Mouse (Mus musculus) urinary bladder, postnatal 14 days (tissue): Measurements from ENCODE around the gene Ceacam16.
A peak's percentile ranks its signal among the peaks of the same experiment; 100 is the strongest.

Source experiments
- DNase-seq: peaks from one replicate; pipeline ENCODE4 v3.0.0; 2021; ENCODE audit warnings: low spot score

The Ceacam16 gene

DNA sequence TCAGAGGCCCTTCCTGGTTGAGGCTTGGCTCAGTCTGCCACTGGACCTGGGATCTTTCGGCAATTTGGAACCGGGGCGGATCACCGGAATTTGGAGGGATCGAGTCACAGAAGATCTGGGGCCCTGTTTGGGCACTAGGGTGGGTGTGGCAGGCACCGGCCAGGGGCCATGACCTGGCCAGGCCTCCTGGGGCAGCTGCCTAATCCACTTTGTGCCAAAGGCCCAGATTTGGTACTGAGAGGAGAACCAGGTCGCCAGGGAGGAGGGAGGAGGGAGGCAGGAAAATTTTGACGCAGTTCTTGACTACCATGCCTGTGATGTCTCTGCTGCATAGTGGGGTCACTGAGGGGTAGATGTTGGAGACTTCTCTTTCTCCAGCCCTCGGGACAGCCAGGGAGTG, at the start of gene Ceacam16:
Gene Ceacam16 (minus strand): TSS at position 101 of the 400 bp plus-strand sequence.
- DNase-seq = no peak

DNA sequence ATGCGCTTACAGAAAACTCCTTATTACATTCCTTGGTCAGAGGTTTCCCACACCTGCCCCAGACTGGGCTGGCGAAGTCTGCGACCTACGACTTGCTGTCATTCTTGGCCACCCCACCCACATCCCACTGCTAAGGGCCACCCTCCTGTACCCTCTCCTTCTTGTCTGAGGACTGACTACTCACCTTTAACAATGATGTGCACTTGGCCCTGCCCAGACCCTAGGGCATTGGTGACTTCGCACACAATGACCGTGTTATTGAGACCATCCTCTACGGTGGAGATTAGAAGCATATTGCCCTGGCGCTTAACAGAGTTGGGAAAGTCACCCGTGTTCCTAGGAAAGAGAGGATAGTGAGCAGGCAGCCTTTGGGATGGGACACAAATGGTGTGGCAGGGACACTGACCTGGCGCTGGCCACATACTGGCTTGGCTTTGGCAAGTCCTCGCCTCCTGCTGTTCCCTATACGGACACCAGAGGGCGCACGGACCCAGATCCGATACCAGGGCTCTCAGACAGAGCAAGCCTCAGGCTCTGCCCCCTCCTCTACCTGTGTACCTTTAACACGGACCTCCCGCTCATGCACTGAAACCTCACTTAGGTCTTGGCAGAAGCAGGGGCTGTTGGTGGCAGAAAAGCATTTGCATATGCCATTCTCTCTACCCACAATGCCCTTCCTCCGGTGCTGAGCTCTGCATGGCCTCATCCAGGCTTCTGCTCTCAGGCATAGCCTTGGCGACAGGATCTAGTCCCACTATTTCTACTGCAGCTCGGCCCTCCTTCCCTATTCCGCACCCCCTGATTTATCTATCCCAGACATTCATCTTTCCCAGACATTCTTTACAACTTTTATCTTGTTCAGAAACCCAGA, 49.6 kb upstream of the Ceacam16 start:
- peak; percentile 81 for DNase-seq

DNA sequence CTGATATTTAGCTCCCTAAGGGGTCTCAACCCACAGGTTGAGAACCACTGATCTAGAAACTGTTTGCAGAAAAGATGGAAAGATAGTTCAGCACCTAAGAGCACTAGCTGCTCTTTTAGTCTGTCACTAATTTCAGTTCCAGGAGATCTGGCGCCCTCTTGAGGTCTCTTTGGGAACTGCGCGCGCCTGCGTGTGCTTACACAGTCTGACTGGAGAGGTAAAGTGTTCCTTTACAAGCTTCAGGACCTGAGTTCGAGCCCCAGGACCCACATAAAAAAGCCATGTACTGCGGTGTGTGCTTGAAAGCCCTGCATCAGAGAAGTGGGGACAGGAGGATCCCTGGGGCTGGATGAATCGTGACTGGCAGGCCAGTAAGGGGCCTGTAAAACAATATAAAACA, 28.8 kb upstream of the Ceacam16 start:
- peak; percentile 62 for DNase-seq

DNA sequence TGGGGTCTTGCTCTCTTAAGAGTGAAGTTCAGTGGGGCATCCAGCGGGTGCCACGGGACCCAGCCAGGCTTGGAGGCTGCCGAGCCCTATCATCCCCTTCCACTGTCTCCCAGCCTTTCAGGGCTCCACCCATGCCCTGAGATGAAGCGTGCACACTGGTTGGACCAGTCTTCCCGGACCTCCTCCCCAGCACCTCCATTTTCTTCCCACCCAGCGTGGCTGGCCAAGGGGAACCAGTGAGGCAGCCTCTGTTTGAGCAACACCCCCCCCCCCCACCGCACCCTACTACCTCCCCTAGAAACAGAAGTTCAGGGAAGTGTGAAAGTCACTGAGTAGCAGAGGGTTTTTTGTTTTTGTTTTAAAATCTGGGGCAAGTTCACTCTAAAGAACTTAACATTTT, 26.8 kb upstream of the Ceacam16 start, which contains the start of gene Ceacam19:
Gene Ceacam19 (minus strand): TSS at position 117 of the 400 bp plus-strand sequence.
- DNase-seq = peak; percentile 36

DNA sequence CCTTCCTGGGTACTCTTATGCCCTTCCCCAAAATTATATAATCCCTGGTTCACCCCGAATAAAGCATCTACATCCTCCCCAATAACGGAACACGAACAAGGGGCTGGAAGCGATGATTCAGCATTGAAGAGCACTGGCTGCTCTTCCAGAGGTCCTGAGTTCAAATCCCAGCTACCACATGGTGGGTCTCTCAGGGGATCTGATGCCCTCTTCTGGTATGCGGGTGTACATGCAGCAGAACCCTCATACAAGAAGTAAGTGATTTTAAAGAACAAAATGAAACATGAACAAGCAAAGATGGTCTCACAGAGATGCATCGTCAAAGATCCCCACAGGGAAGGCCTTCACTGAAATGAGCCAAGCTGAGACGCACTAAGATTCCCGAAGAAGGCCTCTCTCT, 19.7 kb upstream of the Ceacam16 start:
- DNase-seq = no peak

DNA sequence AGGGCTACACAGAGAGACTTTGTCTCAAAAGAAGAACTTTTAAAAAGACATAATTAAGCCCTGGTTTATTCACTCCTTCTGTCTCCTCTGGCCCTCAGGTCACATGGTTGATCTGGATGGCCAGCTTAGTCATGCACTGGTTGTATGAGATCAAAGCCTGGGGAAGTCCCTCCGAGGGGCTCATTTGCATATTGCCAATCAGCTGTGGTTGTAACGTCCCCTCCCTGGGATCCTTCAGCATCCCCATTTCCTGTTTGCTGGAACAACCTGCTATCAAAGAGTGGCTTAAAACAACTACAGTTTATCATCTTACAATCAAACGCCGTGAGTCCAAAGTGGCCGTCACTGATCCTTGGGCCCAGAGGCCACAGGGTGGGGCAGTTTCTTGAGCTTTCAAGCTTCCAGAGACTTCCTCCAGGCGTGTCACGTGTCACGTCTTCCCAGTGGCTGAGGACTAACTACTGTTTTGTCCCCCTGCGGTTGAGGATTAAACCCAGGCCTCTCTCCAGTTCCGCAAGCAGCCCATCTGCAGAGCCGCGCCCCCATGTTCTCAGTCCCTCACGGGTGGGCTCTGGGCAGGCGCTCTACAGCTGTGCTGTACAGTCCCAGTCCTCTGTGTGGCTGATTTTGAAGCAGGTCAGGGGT, 15.8 kb upstream of the Ceacam16 start:
- no peak for DNase-seq

DNA sequence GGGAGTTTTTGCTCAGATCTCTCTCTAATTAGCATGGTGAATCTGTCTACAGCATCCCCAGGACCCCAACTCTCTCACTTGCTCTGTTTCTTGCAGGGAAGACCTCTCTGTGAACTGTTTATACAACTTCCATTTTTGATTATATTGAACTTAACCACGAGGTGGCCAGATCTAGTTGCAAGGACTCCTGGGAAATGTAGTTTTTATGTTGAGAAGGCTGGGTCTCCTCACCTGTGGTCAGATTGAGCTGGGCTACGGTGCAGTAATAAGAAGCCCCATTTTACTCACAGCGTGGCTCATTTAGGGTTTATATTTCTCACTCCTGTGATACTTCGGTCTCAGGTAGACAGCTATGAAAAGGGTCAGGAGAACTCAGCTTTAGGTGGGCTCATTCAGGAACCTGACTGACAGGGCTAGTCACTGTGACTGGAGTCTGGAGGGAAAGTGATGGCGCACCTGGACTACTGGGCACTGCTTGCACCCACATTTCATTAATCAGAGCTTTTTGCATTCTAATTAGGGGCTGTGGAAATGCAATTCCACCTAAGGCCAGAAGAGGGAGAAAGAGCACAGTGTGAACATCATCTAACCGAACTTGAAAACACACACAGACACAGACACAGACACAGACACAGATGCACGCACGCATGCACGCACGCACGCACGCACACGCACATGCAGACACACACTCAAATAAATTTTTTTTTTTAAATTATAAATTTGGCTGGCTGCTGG, 15.0 kb upstream of the Ceacam16 start:
- DNase-seq = peak; percentile 57

DNA sequence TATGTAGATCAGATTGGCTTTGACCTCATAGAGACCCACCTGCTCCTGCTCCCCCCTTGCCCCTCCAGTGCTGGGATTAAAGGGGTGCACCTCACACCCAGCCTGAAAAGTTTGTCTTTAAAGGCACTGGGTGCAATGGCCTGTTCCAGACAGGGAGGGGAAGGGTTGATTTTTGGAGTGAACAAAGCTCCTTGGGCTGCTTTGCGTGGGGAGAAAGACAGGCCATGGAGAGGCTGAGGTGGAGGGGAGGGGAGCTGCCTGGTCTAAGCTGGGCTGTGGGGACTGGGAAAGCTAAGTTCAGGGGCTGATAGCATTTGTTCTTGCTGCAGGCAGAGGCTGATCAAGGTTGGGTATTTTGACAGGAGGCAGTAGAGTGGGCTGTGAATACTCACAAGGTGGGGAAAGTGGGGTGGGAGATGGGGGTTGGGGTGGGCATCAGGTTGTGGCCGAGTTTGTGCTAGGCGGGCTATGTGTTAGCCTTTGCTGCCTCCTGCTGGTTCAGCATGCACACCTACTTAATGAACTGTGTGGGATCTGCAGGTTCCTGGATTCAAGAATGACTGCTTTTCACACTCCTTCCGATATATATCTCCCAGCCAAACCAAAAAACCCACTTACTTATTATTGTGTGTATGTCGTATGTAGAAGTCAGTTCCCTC, 11.0 kb upstream of the Ceacam16 start:
- peak; percentile 30 for DNase-seq

DNA sequence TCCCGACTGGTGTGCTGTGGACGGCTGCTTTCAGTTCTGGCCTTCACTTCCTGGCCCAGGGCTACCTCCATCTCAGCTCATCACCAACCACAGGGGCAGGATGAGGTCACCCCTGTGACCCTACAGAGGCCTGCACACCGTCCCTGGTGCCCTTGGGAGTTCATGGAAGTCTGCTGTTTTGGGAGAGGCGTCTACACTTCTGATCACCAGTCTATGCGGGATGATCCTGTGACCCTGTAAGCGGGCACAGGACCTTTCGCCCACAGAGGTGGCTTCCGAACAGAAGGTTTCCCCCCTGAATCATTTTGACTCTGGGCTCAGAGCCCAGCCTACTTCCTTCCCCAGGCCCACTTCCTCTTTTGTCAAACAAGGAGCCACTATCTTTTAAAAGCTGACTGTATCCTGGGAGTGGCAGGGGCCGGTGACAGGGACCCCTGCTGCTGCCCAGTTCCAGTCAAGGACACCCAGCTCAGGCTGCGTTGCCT, 10.1 kb upstream of the Ceacam16 start:
- DNase-seq = no peak

DNA sequence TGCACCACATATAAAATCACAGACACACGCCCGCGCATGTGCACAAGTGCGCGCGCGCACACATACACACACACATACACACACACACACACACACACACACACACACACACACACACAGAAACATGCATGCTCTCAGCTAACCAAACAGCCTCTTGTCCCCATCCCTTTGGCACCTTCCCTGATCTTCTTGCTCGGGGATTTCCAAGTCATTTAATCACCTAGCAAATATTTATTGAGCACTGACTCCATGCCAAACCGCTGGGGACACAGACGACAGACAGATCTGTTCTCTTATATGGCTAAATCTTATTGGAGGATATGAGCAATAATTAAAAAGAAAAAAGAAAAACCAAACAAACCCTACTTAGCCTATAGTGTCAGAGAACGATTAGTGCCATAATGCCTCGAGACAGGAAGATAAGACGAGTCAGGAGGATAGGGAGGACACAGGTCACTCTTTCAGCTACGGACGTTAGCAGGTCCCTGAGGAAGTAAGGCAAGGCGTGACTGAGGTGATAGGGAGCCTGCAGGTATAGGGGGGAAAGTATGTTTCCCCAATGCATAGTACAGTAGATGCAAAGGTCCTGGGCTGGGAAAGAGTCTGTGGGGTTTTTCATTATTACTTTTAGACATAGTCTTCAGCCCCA, 6.8 kb upstream of the Ceacam16 start:
- DNase-seq = no peak

DNA sequence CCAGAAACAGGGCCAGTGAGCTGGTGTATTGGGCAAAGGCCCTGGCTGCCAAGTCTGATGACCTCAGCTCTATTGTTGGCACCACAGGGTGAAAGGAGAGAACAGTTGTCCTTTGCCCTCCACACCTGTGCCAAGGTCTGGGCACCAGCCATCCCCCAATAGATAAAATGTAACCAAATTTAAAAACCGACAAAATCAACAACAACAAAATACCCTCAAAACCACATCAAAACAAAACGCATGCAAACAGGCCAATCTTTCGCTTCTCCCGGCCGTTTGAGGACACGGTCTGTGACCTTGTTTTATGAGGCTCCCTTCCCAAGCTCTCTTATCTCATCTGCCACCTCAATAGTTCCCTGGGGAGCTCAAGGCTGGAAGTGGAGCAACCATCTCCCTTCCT, 5.4 kb upstream of the Ceacam16 start:
- DNase-seq = no peak

DNA sequence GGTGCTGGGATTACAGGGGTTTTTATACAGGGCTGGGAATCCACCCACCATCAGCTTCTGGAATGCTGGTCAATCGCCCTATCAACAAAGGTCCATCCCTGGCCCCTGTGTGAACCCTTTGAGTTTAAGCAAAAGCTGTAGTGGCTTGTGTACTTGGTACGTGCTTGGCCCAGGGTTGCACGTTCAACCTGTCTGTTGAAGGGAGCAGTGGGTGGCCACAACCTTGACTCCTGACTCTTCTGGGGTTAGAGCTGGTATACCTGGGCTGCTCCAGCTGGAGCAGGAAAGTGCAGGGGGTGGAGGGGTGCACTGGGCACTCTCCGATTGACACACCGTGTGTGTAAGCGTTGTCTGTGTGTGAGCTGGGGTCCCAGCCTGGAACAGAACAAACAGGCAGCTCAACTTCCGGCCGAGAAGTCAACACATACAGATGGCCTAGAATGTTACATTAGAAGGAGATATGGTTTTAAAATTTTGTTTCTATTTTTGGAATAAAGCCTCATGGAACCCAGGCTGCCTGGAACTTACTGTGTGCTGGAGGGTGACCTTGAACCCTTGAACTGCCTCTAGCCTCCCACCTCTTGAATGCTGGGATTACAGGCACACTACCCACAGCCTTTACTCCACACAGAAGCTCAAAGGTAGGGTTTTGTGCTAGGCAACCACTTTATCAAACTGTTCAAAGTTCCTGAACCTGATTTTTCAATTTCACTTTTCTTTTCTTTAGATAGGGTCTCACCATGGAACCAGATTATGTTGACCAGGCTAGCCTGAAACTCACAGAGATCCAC, 4.3 kb upstream of the Ceacam16 start:
- DNase-seq = no peak

DNA sequence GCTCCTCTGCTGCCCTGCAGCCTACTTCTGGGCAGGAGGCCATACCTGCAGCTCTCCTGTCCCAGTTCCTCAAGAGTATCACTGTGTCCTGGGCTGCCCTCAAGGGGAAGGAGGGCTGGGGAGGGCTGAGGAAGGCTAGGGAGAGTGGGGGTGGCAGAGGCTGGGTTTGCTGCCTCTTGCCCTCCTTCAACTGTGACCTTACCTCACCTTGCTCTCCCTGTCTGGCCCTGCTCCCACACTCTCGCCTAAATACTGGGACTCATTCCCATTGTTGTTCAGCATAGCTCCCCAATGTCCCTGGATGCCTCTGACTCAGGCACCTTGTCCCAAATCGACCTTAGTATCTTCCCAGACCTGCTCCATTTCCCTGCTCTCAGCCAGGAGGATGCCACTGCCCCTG, 3.1 kb upstream of the Ceacam16 start:
- no peak for DNase-seq

DNA sequence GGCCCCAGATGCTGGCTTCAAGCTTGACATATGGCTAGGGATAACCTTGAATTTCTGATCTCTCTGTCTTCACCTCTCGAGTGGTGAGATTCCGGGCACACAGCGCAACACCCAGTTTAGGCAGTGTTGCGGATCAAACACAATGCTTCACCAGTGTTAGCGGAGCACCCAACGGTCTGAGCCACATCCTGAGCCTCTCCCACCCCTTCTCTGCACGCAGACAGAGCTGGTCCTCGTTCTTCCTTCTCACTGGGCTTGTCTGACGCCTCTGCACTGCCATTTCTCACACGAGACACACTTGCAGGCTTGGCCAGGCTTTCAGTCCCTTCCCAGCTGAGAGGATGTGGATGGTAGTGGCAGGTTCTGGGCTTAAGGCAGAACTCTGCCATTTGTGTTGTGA, 1.4 kb downstream of the Ceacam16 start:
- no peak for DNase-seq

DNA sequence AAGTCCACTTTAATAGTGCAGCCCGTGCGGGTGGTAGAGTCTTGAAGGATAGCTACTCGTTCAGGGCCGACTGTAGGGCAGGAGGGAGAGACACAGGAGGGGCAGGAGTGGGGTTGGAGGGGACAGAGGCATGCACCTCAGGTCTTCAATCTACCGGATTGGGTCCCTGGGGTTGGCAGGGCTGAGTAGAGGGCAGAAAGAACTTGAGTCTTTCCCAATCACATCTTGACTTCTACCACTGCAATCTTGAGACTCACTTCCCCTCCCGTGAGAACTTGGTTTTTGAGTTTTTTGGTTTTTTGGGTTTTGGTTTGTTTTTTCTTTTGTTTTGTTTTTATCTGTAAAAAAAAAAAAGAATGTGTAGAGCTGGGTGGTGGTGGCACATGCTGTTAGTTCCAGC, 4.8 kb downstream of the Ceacam16 start:
- no peak for DNase-seq

DNA sequence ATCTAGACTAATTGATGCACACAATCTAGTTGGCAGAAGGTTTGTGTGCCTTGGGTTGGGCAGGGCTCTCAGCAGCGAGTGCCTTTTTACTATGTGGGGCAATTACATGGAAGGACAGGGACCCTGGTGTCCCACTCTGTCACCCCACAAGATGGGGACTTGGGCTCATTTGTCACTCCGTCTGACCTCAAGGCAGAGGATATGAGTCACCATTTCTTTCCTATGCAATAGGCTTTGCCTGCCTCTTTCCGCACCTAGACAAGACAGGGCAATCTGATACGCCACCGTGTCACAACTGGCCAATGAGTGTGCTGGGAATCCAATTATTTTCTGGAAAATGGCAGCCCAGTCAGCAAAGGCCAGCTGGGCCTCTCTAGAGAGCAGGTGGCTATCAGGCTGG, 5.4 kb downstream of the Ceacam16 start:
- DNase-seq = no peak

DNA sequence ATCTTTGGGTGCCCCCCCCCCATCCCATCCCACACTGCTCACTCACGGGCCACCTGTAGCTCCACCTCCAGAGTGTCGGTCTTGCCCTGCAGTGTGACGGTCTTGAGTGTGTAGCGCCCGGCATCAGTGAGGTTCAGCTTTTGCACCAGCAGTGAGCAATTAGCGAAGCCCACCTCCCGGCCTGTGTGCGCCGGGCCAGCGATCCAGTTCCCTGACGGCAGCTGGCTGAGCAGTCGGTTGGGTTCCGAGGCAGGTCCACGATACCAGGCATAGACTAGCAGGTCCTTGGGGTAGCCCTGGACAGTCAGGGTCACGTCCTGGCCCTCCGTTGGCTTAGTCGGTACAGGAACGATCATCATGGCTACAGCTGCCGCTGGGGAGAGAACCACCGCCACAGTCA, 7.6 kb downstream of the Ceacam16 start:
- DNase-seq = no peak

DNA sequence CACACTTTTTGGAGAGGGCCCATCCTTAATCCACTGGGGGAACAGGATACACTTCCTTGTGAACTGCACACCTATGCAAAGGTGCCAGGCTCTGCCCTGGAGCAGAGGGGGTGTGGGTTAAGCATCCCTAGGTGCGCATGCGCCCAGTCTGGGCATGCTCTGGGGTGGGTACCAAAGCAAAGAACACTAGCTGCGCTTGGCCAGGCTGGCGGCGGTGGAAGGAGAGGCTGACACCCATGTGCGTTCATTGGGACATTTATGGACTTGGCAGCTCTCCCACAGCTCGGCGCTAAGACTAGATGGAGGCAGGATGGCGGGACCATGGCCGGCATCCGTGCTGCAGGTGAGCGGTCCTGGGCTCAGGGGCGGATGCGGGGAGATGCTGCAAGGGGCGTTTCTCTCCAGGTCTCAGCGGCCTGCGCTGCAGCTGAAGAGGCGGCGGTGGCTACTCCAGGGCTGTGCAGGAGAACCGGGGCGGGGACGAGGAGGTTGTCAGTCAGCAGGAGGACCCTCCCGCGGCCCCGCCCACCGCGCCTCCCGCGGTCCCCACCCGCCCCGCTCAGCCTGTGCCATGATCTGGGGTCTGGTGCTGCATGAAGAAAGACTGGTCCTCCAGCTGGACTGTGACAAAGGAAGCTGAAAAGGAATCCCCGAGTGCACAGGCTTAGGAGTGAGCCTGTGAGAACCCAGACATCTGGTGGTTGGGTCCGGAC, 9.1 kb downstream of the Ceacam16 start, which contains the start of gene Gm19345:
Gene Gm19345 (plus strand): TSS at position 146 of the 713 bp plus-strand sequence.
- no peak for DNase-seq

DNA sequence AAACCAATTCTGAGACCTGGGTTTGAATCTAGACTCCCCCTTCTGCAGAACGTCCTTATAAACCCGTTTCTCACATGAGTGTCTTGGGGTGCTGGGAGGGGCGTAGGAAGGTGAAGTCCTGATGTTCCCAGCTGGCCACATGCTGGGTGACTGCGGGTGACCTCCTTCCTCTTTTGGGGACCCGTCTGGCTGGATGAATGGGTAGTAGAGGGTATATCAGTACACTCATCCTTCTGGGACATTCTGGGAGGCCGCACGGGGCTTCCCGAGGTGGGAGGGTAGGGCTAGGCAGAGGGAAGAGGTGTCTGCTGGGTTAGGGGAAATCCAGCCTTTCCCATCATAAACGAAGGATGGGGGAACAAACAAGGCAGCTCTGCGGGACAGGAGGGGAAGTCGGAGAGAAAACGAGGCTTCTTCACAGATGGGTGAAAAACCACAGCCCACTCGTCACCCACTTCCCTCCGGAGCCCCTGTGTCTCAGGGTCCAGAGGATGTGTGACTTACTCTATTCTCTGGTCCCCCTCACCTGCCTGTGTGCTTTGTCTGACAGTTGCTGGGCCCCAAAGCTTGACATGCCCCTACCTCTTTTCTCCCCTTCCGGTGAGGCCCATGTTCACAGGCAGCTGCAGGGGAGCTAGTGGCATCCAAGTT, 16.5 kb downstream of the Ceacam16 start:
- DNase-seq = no peak
